Mouse (Mus musculus) lung, adult 2 months (tissue): ENCODE measurements at regions not wholly inside any gene's neighbourhood (a gene's known extent, or its start where the extent isn't known, plus 50 kb on each side); places are given as distances from the start of the nearest gene placed in this dataset.

ENCODE experiments used
- CTCF ChIP-seq: fragments of 200-500 bp; IDR thresholded peaks from 2 replicates; pipeline ENCODE4 v1.5.1; 2011; ENCODE audit warnings: mild to moderate bottlenecking, low read length, control low read depth; ENCODE audit not compliant: insufficient read depth
- POLR2A ChIP-seq: fragments of 200-500 bp; IDR thresholded peaks from 2 replicates; pipeline ENCODE4 v1.6.1; 2011; ENCODE audit warnings: low read depth, mild to moderate bottlenecking, control low read depth, low read length, borderline replicate concordance; ENCODE audit errors: extremely low read depth

DNA sequence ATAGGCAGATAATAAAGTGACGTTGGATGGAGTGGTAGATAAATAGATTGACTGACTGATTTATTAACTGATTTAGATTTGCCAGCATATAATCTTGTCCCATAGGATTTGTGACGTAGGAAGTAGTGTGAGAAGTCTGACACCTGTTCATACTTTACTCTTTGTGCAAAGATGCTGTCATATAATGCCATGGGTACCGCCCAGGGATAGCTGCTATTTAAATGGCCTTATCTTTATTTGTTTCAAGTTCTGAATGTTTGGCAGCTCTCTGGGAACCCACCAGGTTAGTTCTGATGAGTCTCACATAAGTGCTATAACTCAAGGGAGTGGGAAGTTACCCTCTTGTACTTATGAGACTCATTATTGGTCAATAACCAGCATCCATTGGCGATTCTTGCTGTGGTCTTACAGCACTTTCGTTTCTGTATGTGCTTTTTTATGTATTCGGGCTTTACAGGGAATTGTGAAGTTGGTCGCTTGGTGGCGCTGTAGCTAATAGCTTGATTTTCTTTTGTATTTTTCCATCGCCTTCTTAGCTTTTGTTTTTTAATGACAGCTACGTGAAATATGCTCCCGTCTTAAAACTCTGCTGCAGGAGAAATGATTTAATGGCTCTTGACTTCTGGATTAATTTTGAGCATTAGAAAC lies 55.2 kb upstream of the Cerkl start:
- TF ChIP-seq CTCF (no peak), POLR2A (no peak)
